Mouse (Mus musculus): ENCODE measurements at regions not wholly inside any gene's neighbourhood (a gene's known extent, or its start where the extent isn't known, plus 50 kb on each side); places are given as distances from the start of the nearest gene placed in this dataset.

DNA sequence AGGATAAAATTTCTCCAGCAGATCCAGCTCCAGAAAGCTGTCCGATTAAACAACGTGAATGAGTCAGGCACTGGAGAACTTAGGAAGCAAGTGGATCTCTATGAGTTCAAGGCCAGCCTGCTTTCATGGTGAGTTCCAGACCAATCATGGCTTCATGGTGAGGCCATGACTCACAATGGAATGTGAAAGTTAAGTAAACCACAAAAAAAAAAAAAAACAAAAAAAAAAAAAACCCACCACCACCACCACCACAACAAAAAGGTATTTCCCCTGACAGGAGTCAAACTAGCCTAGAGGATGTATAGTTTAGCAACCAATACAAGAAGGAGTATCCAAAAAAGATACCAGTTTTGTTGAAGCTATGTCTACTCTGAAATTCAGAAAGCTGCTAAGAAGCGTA lies 188.5 kb upstream of the Adgrl2 start:
- TF ChIP-seq GATA1 (IDR thresholded peaks at IDR 0.05; ENCODE audit: borderline replicate concordance, low read length), result no peak
- TF ChIP-seq FLI1 (IDR thresholded peaks at IDR 0.05; ENCODE audit: low read length), result no peak

All from megakaryocyte, embryonic 14.5 days (primary cell).